Mouse (Mus musculus) heart, embryonic 11.5 days (tissue): ENCODE measurements around the gene Srd5a3. TPM values are rescaled to one million over a fixed set of nuclear protein-coding genes. Genes with fewer than 3 reads are reported as not detected.

Experiments used
- ATAC-seq: fragments of 200-750 bp; cut with Nextera tagmentation; replicated peaks from 2 replicates; pipeline ENCODE4 v1.8.0; 2017; ENCODE audit warnings: moderate library complexity; ENCODE audit not compliant: insufficient number of reproducible peaks, low FRiP score, low TSS enrichment
- H3K27ac ChIP-seq: fragments of 300-500 bp; sonication (generic); 2 replicates; pipeline ENCODE4 v1.5.1; 2014; ENCODE audit warnings: mild to moderate bottlenecking, low read depth, low read length
- H3K27me3 ChIP-seq: fragments of 300-500 bp; sonication (generic); 2 replicates; pipeline ENCODE4 v1.6.1; 2014; ENCODE audit warnings: mild to moderate bottlenecking, low read length, mixed read lengths; ENCODE audit not compliant: control insufficient read depth, insufficient read depth
- H3K36me3 ChIP-seq: fragments of 300-500 bp; sonication (generic); 2 replicates; pipeline ENCODE4 v1.6.1; 2014; ENCODE audit warnings: mild to moderate bottlenecking, low read length, moderate library complexity, mixed read lengths; ENCODE audit not compliant: control insufficient read depth, insufficient read depth
- H3K4me1 ChIP-seq: fragments of 300-500 bp; sonication (generic); 2 replicates; pipeline ENCODE4 v1.6.1; 2014; ENCODE audit warnings: low read length; ENCODE audit not compliant: control insufficient read depth, insufficient read depth
- H3K4me2 ChIP-seq: fragments of 300-500 bp; sonication (generic); 2 replicates; pipeline ENCODE4 v1.6.1; 2014; ENCODE audit warnings: mild to moderate bottlenecking, moderate library complexity
- H3K4me3 ChIP-seq: fragments of 300-500 bp; sonication (generic); 2 replicates; pipeline ENCODE4 v1.5.1; 2014; ENCODE audit warnings: low read depth, low read length
- H3K9ac ChIP-seq: fragments of 300-500 bp; sonication (generic); 2 replicates; pipeline ENCODE4 v1.6.1; 2014; ENCODE audit warnings: mild to moderate bottlenecking, low read depth, low read length, moderate library complexity
- H3K9me3 ChIP-seq: fragments of 300-500 bp; sonication (generic); replicated peaks from 2 replicates; pipeline ENCODE4 v1.6.1; 2016; ENCODE audit warnings: low read length; ENCODE audit not compliant: control insufficient read depth
- WGBS: fragments of 180-500 bp; shearing (Covaris S2); extraction: QIAGEN DNeasy Blood & Tissue Kit; methylation state at CpG from one replicate; pipeline ENCODE4 v1.1.7; 2014; ENCODE audit not compliant: insufficient replicate concordance; 5-methylcytosine and 5-hydroxymethylcytosine counted together
- polyA plus RNA-seq: library from polyadenylated mRNA; unstranded; fragments of >200 nt; fragmentation: Nextera tagmentation; extraction: Ambion mirVana; gene quantifications from 2 replicates; pipeline ENCODE4 v1.2.1, GENCODE M21; 2014

Gene Srd5a3
- polyA plus RNA-seq, 1 experiment from 2014 or later, result 21.2 TPM

GRCm38 (mm10) chr5:76187885-76188284 is 47.8 kb downstream of the Srd5a3 start:
- Histone ChIP-seq H3K4me2 (peak overlapping the region; percentile 29), H3K27me3 (no peaks in the 10 kb centered on the region), H3K27ac (0 out of 2 replicates have a peak overlapping the region, but pooled peaks have one; percentile 1), H3K36me3 (no peaks in the 10 kb centered on the region), H3K4me3 (no peak overlapping the region), H3K9me3 (no peaks in the 10 kb centered on the region), H3K9ac (no peak overlapping the region), H3K4me1 (peaks cover 38% of the 10 kb centered on the region)
- no peak for ATAC-seq
- 43% methylated on average over 5 of the region's 5 CpGs for WGBS

GRCm38 (mm10) chr5:76190609-76191008 is 50.5 kb downstream of the Srd5a3 start:
- Histone ChIP-seq H3K4me3 (no peak overlapping the region), H3K4me2 (no peak overlapping the region), H3K9ac (no peak overlapping the region), H3K9me3 (no peaks in the 10 kb centered on the region), H3K27me3 (no peaks in the 10 kb centered on the region), H3K36me3 (no peaks in the 10 kb centered on the region), H3K27ac (no peak overlapping the region), H3K4me1 (peaks cover 38% of the 10 kb centered on the region)
- ATAC-seq, result no peak
- 89% methylated on average over 4 of the region's 4 CpGs for WGBS

GRCm38 (mm10) chr5:76193075-76193474 is 53.0 kb downstream of the Srd5a3 start:
- Histone ChIP-seq H3K27me3 (no peaks in the 10 kb centered on the region), H3K27ac (no peak overlapping the region), H3K4me3 (no peak overlapping the region), H3K4me2 (no peak overlapping the region), H3K9me3 (no peaks in the 10 kb centered on the region), H3K36me3 (no peaks in the 10 kb centered on the region), H3K4me1 (peaks cover 21% of the 10 kb centered on the region), H3K9ac (no peak overlapping the region)
- ATAC-seq, result no peak

GRCm38 (mm10) chr5:76194377-76194945 is 54.4 kb downstream of the Srd5a3 start:
- no peaks in the 10 kb centered on the region for H3K9me3 ChIP-seq
- H3K27ac ChIP-seq, result no peak overlapping the region
- H3K27me3 ChIP-seq, result no peaks in the 10 kb centered on the region
- H3K36me3 ChIP-seq, result peaks cover 3% of the 10 kb centered on the region; the same call in 1 of the 2 replicates
- H3K9ac ChIP-seq, result no peak overlapping the region
- 0 out of 2 replicates have a peak overlapping the region, but pooled peaks have one; percentile 3 for H3K4me2 ChIP-seq
- ATAC-seq, result no peak; the same call in 1 of the 2 replicates
- no peak overlapping the region for H3K4me3 ChIP-seq
- peaks cover 16% of the 10 kb centered on the region for H3K4me1 ChIP-seq
- WGBS, result 50% methylated on average over 6 of the region's 6 CpGs

GRCm38 (mm10) chr5:76199346-76199745 is 59.3 kb downstream of the Srd5a3 start:
- Histone ChIP-seq H3K4me3 (no peak overlapping the region), H3K27ac (no peak overlapping the region), H3K9me3 (no peaks in the 10 kb centered on the region), H3K9ac (no peak overlapping the region), H3K4me2 (no peak overlapping the region), H3K36me3 (peaks cover 15% of the 10 kb centered on the region), H3K4me1 (peaks cover 3% of the 10 kb centered on the region; the same call in 1 of the 2 replicates), H3K27me3 (no peaks in the 10 kb centered on the region)
- WGBS, result 89% methylated on average over 13 of the region's 13 CpGs
- ATAC-seq, result no peak

- no peak overlapping the region for H3K9ac ChIP-seq
- no peaks in the 10 kb centered on the region for H3K9me3 ChIP-seq
- no peaks in the 10 kb centered on the region for H3K27me3 ChIP-seq
- no peak overlapping the region for H3K27ac ChIP-seq
- 81% methylated on average over 3 of the region's 3 CpGs for WGBS
- no peak overlapping the region for H3K4me2 ChIP-seq
- peaks cover 29% of the 10 kb centered on the region for H3K36me3 ChIP-seq
- no peak overlapping the region for H3K4me3 ChIP-seq
- H3K4me1 ChIP-seq, result no peaks in the 10 kb centered on the region; the same call in 1 of the 2 replicates
- no peak for ATAC-seq
Observed at GRCm38 (mm10) chr5:76203171-76203570, 63.1 kb downstream of the Srd5a3 start.

Other genes with a start within 250 kb of the Srd5a3 start
- 31.6 and 46.9 TPM in 2 replicates for gene Kdr, start 161.8 kb upstream of the Srd5a3 start, polyA plus RNA-seq
- gene Tmem165, start 43.6 kb downstream of the Srd5a3 start, polyA plus RNA-seq, result 87.6 and 88.4 TPM in 2 replicates
- gene Clock, start 164.5 kb downstream of the Srd5a3 start, polyA plus RNA-seq, result 10.0 and 12.1 TPM in 2 replicates
- not detected in 2 replicates for gene Pdcl2, start 190.9 kb downstream of the Srd5a3 start, polyA plus RNA-seq
- gene Nmu, start 223.5 kb downstream of the Srd5a3 start, polyA plus RNA-seq, result not detected in 2 replicates